Mouse (Mus musculus): ENCODE measurements around the gene Nid1.
"Not testable (repeated sequence)": the region's sequence is repeated elsewhere in the genome, so short reads cannot be mapped to it uniquely, and the experiment has no call there.

Gene Nid1

DNA sequence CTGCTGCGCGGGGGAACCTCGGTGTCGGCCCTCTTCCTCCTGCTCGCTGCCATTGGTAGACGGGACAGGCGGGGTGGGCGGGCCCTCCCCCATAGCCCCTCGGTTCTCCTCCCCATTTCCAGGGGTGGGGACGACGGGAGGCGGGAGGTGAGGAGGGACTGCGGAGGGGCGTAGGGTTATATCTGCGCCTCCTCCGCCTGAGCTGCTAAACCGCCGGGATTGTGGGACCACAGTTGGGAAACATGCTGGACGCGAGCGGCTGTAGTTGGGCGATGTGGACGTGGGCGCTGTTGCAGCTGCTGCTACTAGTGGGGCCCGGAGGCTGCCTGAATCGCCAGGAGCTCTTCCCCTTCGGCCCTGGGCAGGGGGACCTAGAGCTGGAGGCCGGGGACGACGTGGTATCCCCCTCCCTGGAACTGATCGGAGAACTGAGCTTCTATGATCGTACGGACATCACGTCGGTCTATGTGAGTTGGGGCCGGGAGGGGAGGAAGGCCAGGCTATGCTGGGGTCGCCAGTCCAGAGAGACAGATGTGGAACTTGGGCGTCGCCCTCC lies at the start of gene Nid1:
Nid1 (plus strand) TSS at position 92 of the 556 bp plus-strand sequence.
- not testable (repeated sequence) for DNase-seq (ENCODE audit: low read depth)

DNA sequence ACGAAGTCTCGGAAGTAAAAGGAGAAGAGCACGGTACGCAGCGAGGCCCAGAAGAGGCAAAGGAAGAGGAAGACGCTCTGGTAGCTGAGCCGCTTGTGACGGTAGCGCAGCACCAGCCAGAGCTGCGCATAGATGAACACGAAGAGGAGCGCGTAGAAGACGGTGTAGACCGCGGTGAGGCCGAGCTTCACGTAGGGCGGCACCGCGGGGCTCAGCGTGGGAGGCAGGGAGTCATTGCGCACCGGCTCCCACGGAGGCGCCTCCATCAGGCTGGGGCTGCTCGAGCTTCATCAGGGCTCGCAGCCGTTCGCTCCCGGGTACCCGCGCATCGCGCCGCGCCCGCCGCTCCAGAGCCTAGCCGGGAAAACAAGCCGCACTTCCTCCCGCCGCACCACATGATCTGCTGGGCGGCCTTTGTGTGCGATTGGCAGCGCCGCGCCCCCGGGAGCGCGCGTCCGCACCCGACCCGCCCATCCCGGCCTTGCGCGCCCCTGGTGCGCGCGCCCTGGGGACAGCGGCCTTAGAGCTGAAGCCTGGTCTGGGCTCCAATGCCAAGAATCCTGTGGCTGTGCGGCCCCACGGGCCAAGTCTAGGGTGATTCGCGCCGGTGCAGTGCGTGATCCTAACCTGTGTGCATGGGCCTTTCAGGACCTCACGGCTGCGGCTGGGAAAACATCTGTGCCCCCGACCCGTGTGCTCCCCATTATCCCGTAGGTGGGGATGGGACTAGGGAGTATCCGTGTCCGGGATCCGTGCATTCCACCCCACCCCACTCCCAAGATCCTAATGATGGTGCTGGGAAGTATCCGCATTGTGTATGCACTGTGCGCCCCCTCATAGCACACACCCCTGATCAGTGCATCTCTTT lies 43.9 kb upstream of the Nid1 start, which contains the start of gene Gpr137b:
Gpr137b (minus strand) TSS at position 787 of the 868 bp plus-strand sequence.
- not testable (repeated sequence) for DNase-seq (ENCODE audit: low read depth)

DNA sequence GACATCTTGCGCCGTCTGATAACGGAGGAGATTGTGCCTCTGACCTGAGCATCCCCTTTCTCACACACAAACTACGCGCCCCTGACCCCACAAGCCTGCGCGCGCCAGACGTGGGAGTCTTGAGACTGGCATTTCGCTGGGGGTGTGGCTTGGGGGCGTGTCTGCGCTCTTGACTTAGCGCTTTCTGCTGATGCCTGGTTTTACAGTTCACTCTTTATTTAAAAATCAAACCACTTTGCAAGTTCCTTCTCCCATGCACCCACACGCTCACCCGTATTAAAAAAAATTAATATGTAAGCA lies 43.3 kb upstream of the Nid1 start:
- not testable (repeated sequence) for DNase-seq (ENCODE audit: low read depth)

DNA sequence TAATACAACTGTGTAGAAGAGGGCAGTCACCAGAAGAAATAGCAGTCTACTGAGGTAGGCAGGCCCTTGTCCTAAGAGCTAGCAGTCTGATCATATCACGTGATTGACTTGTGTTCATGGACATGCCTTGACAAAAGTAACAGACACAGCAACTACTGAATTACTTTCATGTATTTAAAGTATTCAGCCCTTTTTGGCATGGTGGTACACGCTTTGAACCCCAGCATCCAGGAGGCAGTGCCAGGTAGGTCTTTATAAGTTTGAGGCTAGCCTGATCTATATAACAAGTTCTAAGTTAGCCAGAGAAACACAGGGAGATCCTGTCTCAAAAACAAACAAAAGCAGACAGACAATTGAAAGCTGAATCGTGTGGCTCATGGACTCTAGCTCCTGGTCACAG lies 36.5 kb upstream of the Nid1 start:
- not testable (repeated sequence) for DNase-seq (ENCODE audit: low read depth)

DNA sequence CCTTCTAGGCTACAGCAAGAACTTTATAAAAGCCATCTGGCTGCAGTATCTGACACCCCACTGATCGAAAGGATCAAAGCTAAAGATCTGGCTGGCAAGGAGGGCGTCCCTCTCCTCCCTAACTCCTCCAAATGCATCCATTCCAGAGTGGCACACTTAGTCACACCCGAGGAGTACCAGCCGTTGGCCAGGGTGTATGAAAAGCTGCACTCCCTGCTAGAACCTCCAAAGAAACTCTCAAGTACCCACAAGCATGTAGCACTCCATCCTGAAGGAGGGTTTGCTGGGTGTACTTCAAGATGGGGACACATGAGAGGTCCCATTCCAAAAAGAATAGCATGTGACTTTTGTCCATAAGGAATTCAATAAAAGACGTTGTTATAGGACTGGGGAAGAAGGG lies 34.5 kb upstream of the Nid1 start:
- not testable (repeated sequence) for DNase-seq (ENCODE audit: low read depth)

DNA sequence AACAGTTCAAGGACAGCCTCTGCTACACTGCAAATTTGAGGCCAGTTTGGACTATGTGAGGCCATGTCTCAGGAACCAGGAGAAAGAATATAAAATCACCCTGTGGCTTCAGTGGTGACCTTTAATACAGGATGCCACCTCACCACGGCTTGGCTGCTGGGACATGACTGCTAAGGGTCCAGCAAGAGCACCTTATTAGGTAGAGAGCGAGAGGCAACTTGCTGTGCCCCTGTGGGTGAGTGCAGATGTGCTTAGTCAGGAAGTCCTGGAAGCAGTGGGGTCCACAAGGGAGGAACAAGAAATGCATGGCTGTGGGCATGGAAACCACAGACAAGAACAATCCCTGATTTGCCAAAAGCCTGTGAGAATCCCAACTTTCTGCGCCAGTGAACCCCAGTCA lies 34.0 kb upstream of the Nid1 start:
- DNase-seq (ENCODE audit: low read depth) = not testable (repeated sequence)

DNA sequence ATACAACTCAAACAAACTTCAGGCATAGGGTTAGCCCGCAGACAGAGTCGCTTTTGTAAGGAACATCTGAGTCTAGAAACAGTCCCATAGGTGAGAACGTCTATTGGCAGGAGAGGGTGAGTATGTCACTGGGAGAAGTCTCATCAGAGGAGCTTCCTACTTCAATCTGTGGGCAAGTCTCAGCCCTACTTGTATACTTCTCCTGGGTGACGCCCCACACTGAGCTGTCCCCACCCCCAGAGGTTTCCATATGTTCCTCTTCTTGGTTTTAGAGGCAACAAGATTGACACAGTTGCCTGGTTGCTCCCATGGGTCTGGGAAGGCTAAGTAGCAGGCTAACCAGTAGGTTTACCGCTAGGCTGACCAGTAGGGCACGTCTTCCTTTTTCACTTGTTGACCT lies 33.5 kb upstream of the Nid1 start:
- not testable (repeated sequence) for DNase-seq (ENCODE audit: low read depth)

DNA sequence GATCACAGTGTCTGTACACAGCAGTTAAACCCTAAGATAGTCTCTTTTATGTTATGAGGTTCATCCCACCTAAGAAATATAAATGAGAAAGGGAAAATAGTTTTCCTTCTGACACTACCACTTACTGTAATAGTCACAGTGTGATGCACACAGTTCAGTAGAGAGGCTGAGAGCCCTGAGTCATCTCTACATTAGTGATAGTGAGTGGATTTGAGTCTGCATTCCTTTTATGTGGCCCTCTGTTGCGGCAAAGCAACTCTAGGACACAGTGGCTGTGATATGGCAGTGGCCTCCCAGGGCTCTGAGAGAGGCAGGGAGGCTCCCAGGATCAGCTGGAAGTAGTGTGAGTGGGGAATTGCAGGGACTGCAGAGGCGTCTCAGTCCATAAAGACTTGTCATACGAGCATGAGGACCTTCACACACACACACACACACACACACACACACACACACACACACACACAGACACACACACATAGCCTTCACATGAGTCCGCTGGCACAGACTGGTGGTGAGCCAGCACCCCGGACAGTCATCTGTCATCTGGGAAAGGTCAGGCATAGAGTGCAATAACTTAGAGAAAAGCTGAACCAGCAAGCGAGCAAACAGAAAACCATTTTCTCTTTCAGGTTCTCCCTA lies 32.7 kb upstream of the Nid1 start:
- DNase-seq (ENCODE audit: low read depth) = not testable (repeated sequence)

DNA sequence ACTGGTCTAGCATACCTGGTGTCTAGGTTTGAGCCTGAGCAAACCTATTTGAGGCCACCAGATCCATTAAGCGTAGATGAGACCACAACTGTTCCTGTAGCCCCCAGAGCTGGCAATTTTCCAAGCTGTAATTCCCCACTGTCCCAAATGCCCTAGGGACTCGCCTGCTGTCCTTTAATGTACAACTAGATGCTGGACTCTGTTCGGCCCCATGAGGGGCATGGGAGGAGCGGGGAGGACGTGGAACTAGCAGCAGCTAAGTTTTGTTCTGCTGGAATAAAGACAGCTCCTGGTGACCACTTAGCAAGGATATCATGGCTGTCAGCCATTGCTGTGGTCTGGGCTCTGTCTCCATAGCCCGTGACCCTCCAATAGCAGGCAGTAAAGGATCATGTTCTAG lies 31.8 kb upstream of the Nid1 start:
- not testable (repeated sequence) for DNase-seq (ENCODE audit: low read depth)

DNA sequence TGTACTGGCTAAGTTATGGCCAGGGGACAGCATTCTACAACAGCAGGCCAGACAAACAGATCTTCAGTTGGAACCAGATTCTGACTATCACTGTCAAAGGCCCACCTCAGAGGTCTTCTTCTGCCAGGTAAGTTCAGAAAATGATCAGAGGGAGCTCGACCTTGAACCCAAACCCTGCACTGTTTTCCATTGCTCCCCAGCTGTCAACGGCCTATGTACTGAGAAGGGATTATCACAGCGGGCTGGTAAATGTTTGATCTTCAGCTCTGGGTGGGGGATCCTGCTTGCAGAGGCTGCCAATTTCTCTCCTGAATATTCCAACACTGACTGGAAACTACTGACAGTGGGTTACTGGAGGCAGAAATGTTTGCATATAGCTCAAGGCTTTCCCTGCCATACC lies 23.1 kb upstream of the Nid1 start:
- DNase-seq (ENCODE audit: low read depth) = no peak

DNA sequence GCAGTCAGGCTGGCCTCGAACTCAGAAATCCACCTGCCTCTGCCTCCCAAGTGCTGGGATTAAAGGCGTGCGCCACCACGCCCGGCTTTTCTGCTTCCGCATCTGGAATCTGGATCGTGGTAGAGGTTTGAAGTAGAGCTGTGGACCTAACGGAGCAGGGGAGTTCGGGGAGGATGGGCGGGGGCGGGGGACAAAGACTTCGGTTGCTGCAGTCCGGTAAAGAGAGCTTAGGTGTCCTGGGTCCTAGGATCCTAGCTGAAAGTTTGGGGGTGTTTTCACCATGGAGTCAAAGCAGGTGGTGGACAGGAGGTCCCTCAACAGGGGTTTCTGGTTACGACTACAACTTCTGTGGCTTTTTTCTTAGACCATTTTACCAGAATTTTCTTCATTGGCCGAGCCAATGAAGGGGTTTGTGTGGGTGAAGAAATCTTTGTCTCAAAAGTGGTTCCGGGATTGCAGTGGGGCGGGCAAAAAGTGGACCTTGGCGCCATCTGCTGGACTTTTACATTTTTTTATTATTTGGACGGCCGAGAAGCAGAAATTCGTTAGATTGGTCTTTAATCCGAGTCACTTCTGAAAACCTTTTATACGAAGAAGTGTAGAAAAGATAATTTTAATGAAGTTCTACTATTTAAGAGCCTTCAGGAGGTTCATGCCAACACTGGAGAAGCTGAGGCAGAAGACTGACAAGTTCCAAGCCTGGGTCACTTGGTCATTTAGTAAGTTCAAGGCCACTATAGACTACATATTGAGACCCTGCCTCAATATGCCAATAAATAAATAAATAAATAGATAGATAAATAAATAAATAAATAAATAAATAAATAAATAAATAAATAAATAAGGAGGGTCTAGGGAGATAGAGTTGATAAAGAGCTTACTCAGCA lies 22.0 kb upstream of the Nid1 start:
- DNase-seq (ENCODE audit: low read depth) = peak; percentile 5

DNA sequence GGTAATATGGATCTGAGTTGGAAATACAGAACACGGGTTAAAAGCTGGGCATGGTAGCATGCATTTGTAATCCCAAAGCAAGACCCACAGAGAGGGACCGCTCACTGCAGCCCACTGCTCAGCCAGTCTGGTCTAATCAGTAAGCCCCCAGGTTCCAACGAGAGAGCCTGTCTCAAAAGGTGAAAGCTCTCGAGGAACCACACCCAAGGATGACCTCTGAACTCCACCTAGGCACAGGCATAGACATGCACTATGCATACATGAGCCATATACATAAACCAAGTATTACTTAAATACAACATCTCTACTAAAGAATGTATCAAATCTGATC lies 21.4 kb upstream of the Nid1 start:
- not testable (repeated sequence) for DNase-seq (ENCODE audit: low read depth)

DNA sequence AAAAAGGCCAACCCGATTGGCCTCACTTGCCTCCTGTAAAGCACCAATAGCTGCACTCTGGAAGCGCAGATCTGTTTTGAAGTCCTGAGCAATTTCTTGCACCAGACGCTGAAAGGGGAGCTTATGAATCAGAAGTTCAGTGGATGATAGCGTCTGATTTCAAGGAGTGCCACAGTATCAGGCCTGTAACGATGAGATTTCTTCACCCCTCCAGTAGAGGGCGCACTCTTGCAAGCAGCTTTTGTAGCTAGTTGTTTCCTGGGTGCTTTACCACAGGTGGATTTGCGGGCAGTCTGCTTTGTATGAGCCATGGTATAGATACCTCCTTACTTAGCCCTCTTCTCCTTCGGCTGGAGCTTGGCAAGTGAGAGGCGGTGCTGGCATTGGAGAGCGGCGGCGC lies 18.5 kb upstream of the Nid1 start:
- not testable (repeated sequence) for DNase-seq (ENCODE audit: low read depth)

DNA sequence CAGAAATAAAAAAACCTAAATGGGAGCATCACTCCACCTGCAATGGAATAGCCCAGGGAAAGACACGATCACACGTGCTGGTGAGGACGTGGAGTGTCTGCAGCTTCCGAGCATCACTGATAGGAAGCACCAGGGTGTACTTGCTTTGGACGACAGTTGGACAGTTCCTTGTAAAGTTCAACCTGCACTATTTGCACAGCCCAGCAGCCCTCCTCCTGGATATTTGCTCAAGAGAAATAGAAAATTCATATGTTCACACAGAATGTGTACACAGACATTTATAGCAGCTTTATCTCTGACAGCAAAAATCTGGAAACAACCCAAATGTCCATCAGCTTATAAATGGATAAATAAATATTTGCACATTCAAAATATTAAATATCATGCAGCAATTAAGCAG lies 14.1 kb upstream of the Nid1 start:
- not testable (repeated sequence) for DNase-seq (ENCODE audit: low read depth)

DNA sequence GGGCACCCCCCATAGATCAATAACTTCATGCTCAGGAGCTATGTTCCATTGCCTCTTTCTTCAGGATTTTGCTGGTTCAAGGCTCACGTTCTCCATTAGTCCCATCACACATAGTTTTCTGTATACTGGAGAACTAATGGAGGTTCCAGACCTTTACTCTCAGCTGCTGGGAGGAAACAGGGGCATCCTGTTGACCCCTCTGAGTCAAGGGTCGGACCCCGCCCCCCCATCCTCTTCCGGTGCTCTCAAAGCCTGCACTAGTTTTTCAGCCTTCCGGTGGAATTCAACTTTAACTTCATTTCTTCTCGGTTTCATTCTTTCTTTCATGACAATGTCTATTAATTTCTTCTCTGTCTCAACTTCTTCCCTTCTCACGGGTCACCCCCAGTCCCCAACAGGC lies 1.2 kb upstream of the Nid1 start:
- not testable (repeated sequence) for DNase-seq (ENCODE audit: low read depth)

DNA sequence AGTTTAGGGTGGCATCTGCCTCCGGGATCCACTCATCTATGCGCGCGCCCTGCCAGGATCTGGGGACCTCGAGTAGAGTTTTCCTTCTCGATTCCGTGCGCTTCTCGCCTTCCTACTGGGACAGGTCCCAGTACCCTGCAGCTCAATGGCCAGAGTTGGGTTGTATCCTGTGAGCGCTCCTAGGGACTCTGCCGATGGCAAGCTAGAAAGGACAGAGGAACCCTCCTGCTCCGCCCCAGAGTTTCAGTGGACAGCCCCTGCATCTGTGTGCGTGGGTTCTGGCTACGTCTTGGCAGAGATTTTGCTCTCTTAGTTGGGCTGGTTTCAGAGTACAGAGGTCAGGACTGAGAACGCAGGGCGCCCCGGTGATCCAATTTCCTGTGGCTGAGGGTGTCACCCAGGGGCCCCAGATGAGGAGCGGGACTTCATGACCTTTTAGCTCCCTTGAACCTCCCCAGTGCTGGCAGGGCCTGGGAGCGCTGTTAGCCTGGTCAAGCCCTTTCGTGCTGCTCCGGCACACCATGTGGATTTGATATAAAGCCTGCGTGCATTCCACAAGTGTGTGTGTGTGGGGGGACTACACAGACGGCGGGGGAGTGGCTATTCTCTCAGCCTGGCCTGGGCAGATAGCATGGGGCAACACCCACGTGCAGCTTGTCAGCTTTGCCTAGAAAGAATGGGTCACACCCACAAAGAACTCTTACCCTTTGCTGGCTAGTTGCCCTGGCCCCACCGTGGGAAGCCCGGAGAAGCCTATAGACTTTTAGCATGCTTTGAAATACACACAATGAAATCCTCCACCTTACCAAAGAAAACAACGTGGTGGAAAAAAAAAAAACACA lies 982 bp downstream of the Nid1 start:
- DNase-seq (ENCODE audit: low read depth) = not testable (repeated sequence)

DNA sequence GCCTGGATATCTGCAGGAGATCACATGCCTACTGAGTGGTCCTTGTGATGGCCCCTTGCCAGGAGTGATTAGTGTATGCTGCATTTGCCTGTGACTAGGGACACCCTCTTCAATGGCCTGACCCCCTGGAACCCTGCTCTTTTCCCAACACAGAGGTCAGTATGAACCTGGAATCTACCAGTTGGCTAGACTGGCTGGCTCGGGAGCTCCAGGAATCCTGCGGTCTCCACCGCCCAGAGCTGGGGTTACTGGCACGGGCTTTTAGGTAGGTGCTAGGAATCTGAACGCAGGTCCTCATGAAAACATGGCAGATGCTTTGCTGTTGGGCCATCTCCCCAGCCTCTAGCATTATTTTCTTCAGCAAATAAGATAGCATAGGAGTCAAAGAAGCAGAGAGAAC lies 8.2 kb downstream of the Nid1 start:
- not testable (repeated sequence) for DNase-seq (ENCODE audit: low read depth)

DNA sequence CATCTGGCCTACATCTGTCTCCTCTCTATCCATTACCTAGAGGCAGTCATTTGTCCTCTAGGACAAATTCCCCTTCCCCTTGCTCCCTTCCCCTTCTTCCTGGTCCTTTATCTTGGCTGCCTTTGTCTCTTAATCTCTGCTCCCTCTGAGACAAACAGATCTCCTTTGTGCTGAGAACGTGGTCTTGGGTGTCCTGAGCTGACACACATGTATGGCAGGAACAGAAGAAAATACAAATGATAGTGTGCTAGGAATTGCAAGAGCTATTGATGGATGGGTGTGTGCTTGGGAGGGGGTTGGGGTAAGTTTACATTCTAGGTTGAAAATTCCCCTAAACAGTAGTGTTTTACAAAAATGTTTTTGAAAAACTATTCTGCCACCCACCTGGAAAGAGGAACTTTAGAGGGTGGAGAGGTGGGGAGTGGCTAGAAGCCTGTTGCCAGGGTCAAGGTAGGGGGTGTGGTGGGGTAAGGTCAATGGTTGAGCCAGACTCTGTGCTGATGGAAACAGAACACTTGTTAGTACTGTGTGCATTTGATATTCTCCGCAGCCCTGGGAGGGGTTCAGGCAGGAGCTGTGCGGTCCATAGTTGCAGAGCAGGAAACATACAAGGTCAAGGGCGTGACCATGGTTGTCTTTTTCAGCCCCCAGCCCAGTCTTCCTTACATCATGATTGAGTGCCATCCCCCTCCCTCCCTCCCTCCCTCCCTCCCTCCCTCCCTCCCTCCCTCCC lies 9.5 kb downstream of the Nid1 start:
- DNase-seq (ENCODE audit: low read depth) = not testable (repeated sequence)

DNA sequence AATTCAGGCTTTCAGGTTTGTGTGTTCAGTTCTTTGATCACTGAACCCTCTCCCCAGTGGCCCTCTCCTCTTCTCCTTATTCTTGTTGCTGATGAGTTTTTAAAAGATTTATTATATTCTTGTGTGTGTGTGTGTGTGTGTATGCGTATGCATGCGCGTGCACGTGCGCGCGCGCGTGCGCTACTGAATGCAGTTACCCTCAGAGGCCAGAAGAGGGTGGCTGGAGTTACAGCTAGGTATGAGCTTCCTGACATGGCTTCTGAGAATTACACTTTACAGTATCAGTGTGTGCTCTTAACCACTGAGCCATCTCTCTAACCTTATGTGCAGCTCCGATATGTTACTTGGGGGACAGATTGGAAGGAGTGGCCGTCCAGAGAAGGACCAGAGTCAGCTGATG lies 12.6 kb downstream of the Nid1 start:
- DNase-seq (ENCODE audit: low read depth) = not testable (repeated sequence)

DNA sequence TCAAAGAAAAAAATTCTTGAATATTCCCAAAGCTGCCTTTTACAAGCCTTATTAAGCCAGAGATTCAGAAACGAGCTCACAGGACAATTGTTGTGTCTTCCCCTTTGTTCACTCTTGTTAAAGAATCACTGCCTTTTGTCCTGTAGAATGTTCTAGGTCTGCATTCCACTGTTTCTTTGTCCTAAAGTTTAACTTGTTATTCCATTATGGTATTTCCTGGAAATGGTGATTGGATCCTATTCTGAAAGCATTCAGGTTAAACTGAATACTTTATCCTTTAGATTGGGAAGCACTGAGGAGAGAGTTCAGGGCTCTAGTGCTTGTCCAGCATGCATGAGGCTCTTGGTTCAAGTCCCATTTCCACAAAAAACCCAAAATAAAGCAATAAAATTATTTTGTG lies 13.6 kb downstream of the Nid1 start:
- DNase-seq (ENCODE audit: low read depth) = not testable (repeated sequence)

DNA sequence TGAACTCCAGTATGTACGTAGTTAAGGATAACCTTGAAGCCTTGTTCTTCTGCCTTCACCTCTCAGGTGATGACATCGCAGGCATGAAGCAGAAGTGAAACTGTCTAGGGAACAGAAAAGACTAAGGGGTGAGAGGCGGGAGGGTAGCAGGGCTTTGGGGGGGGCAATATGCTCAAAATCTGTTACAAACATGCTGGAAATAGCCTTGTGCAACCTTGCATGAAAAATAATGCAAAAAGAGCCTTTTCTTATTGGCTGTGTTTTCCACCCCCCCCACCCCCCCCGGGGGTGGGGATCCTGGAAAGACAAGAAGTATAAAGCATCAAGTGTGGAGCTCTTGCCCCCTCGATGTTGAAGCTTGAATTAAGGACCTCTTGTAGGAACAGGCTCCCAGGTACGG lies 16.0 kb downstream of the Nid1 start:
- DNase-seq (ENCODE audit: low read depth) = not testable (repeated sequence)

Data from naive thymus-derived CD4-positive, alpha-beta T cell, adult 2 months (primary cell).